Mouse (Mus musculus) liver, embryonic 16.5 days (tissue): ENCODE measurements around the gene Vcpkmt. TPM values are rescaled to one million over a fixed set of nuclear protein-coding genes. Genes with fewer than 3 reads are reported as not detected.

Experiments used
- ATAC-seq: fragments of 200-750 bp; cut with Nextera tagmentation; 2 replicates; pipeline ENCODE4 v1.8.0; 2017; ENCODE audit warnings: low read depth, mild to moderate bottlenecking, moderate number of reproducible peaks, moderate library complexity
- H3K27ac ChIP-seq: fragments of 300-500 bp; sonication (generic); 2 replicates; pipeline ENCODE4 v1.5.1; 2014; ENCODE audit warnings: mild to moderate bottlenecking, low read length
- H3K27me3 ChIP-seq: fragments of 300-500 bp; sonication (generic); 2 replicates; pipeline ENCODE4 v1.6.1; 2014; ENCODE audit warnings: low read depth, low read length, mixed read lengths; ENCODE audit not compliant: control insufficient read depth, insufficient read depth
- H3K36me3 ChIP-seq: fragments of 300-500 bp; sonication (generic); 2 replicates; pipeline ENCODE4 v1.6.1; 2014; ENCODE audit warnings: mild to moderate bottlenecking; ENCODE audit not compliant: control insufficient read depth, insufficient read depth
- H3K4me1 ChIP-seq: fragments of 300-500 bp; sonication (generic); 2 replicates; pipeline ENCODE4 v1.6.1; 2014; ENCODE audit warnings: low read depth, low read length, mixed read lengths; ENCODE audit not compliant: control insufficient read depth
- H3K4me2 ChIP-seq: fragments of 300-500 bp; sonication (generic); 2 replicates; pipeline ENCODE4 v1.6.1; 2014; ENCODE audit warnings: low read depth, low read length, mixed read lengths
- H3K4me3 ChIP-seq: fragments of 300-500 bp; sonication (generic); 2 replicates; pipeline ENCODE4 v1.5.1; 2014; ENCODE audit warnings: low read depth, mild to moderate bottlenecking, low read length
- H3K9ac ChIP-seq: fragments of 300-500 bp; sonication (generic); 2 replicates; pipeline ENCODE4 v1.6.1; 2014; ENCODE audit warnings: low read depth, low read length
- H3K9me3 ChIP-seq: fragments of 300-500 bp; sonication (generic); replicated peaks from 2 replicates; pipeline ENCODE4 v1.6.1; 2016; ENCODE audit warnings: low read length; ENCODE audit not compliant: control insufficient read depth
- WGBS: fragments of 180-500 bp; shearing (Covaris S2); extraction: QIAGEN DNeasy Blood & Tissue Kit; methylation state at CpG from one replicate; pipeline ENCODE4 v1.1.7; 2014; ENCODE audit not compliant: insufficient replicate concordance; 5-methylcytosine and 5-hydroxymethylcytosine counted together
- microRNA-seq: library from miRNA; unstranded; fragments of <30 nt; microRNA quantifications from one replicate; pipeline ENCODE4, GENCODE M21; 2016
- polyA plus RNA-seq: library from polyadenylated mRNA; unstranded; fragments of >200 nt; fragmentation: Nextera tagmentation; extraction: Ambion mirVana; gene quantifications from 2 replicates; pipeline ENCODE4 v1.2.1, GENCODE M21; 2015

Vcpkmt gene
- polyA plus RNA-seq, 1 experiment from 2014 or later: 9.1 TPM

GRCm38 (mm10) chr12:69532530-69532929 is 50.3 kb downstream of the Vcpkmt start:
- H3K4me2 ChIP-seq: no peak overlapping the region
- H3K4me3 ChIP-seq: no peak overlapping the region
- ATAC-seq: no peak
- H3K27ac ChIP-seq: no peak overlapping the region
- no peaks in the 10 kb centered on the region for H3K36me3 ChIP-seq
- no peaks in the 10 kb centered on the region for H3K27me3 ChIP-seq
- H3K9me3 ChIP-seq: no peaks in the 10 kb centered on the region
- no peak overlapping the region for H3K9ac ChIP-seq
- 50% methylated on average over 3 of the region's 3 CpGs for WGBS
- H3K4me1 ChIP-seq: peaks cover 6% of the 10 kb centered on the region

GRCm38 (mm10) chr12:69532091-69532490 is 50.7 kb downstream of the Vcpkmt start:
- 75% methylated on average over 4 of the region's 4 CpGs for WGBS
- H3K4me1 ChIP-seq: peaks cover 1% of the 10 kb centered on the region
- no peak for ATAC-seq
- no peak overlapping the region for H3K27ac ChIP-seq
- H3K27me3 ChIP-seq: no peaks in the 10 kb centered on the region
- no peak overlapping the region for H3K4me2 ChIP-seq
- H3K9me3 ChIP-seq: no peaks in the 10 kb centered on the region
- H3K4me3 ChIP-seq: no peak overlapping the region
- no peaks in the 10 kb centered on the region for H3K36me3 ChIP-seq
- no peak overlapping the region for H3K9ac ChIP-seq

GRCm38 (mm10) chr12:69529694-69530403 is 53.0 kb downstream of the Vcpkmt start:
- 56% methylated on average over 13 of the region's 13 CpGs for WGBS
- Histone ChIP-seq H3K9ac (no peak overlapping the region), H3K27ac (no peak overlapping the region), H3K36me3 (no peaks in the 10 kb centered on the region), H3K27me3 (no peaks in the 10 kb centered on the region), H3K9me3 (no peaks in the 10 kb centered on the region), H3K4me2 (no peak overlapping the region), H3K4me3 (no peak overlapping the region), H3K4me1 (no peaks in the 10 kb centered on the region)
- no peak for ATAC-seq

GRCm38 (mm10) chr12:69528275-69529032 is 54.4 kb downstream of the Vcpkmt start:
- H3K27ac ChIP-seq: no peak overlapping the region
- ATAC-seq: no peak
- H3K27me3 ChIP-seq: no peaks in the 10 kb centered on the region
- H3K4me3 ChIP-seq: no peak overlapping the region
- H3K9ac ChIP-seq: no peak overlapping the region
- WGBS: 78% methylated on average over 8 of the region's 8 CpGs
- H3K4me2 ChIP-seq: no peak overlapping the region
- H3K4me1 ChIP-seq: no peaks in the 10 kb centered on the region
- no peaks in the 10 kb centered on the region for H3K9me3 ChIP-seq
- H3K36me3 ChIP-seq: no peaks in the 10 kb centered on the region

Small RNAs within 50 kb of the gene (microRNA-seq; reads per million reads assigned to microRNA genes)
- not detected for gene Gm23018

Other genes starting within 250 kb of the Vcpkmt start
- 33.7 and 34.2 TPM in 2 replicates for gene Nemf, start 225.9 kb downstream of the Vcpkmt start, polyA plus RNA-seq
- gene Arf6, start 210.9 kb downstream of the Vcpkmt start, polyA plus RNA-seq: 21.8 TPM in 2 replicates
- 0.32 and 1.1 TPM in 2 replicates for gene Gm9887, start 210.6 kb downstream of the Vcpkmt start, polyA plus RNA-seq
- 3.3 and 3.7 TPM in 2 replicates for gene Sos2, start 98.8 kb upstream of the Vcpkmt start, polyA plus RNA-seq
- gene L2hgdh, start 141.8 kb upstream of the Vcpkmt start, polyA plus RNA-seq: 11.6 and 12.2 TPM in 2 replicates
- gene Atp5s, start 141.9 kb upstream of the Vcpkmt start, polyA plus RNA-seq: 16.7 and 18.4 TPM in 2 replicates
- gene Cdkl1, start 208.2 kb upstream of the Vcpkmt start, polyA plus RNA-seq: 1.7 TPM in 2 replicates